Mouse (Mus musculus): Measurements from ENCODE around the gene Mcm2. TPM values are rescaled to one million over a fixed set of nuclear protein-coding genes. Genes with fewer than 3 reads are reported as not detected.

Mcm2 gene
- polyA plus RNA-seq, 1 experiment from 2014 or later: 70.0 TPM

- Histone ChIP-seq H3K4me2 (replicated peaks) (peak within 1 kb of the TSS; percentile 86), H3K9me3 (no peaks in the 10 kb centered on the region), H3K4me3 (peak within 1 kb of the TSS; percentile 67), H3K36me3 (peaks cover 32% of the 10 kb centered on the region), H3K27ac (replicated peaks) (peak within 1 kb of the TSS; percentile 82), H3K4me1 (peaks cover 21% of the 10 kb centered on the region), H3K27me3 (no peaks in the 10 kb centered on the region), H3K9ac (replicated peaks) (peak within 1 kb of the TSS; percentile 90)
- peak; percentile 94 for ATAC-seq (replicated peaks)
- under 1% methylated on average over 72 of the region's 72 CpGs for WGBS
These were observed 56.5 kb downstream of the Mcm2 start, which contains the start of gene Abtb1 for GRCm38 (mm10) chr6:88841781-88842689. Abtb1 (minus strand) TSS chr6:88841984.

GRCm38 (mm10) chr6:88841514-88841780, 57.1 kb downstream of the Mcm2 start:
- Histone ChIP-seq H3K4me1 (peaks cover 21% of the 10 kb centered on the region), H3K9me3 (no peaks in the 10 kb centered on the region), H3K27me3 (no peaks in the 10 kb centered on the region), H3K4me3 (peak overlapping the region; percentile 67), H3K27ac (replicated peaks) (peak overlapping the region; percentile 82), H3K4me2 (replicated peaks) (peak overlapping the region; percentile 86), H3K36me3 (peaks cover 30% of the 10 kb centered on the region), H3K9ac (replicated peaks) (peak overlapping the region; percentile 90)
- peak; percentile 35 for ATAC-seq (replicated peaks)
- 3% methylated on average over 22 of the region's 22 CpGs for WGBS

- Histone ChIP-seq H3K27me3 (no peaks in the 10 kb centered on the region), H3K4me3 (peak overlapping the region; percentile 67), H3K4me1 (peaks cover 21% of the 10 kb centered on the region), H3K27ac (replicated peaks) (peak overlapping the region; percentile 82), H3K9me3 (no peaks in the 10 kb centered on the region), H3K36me3 (peaks cover 27% of the 10 kb centered on the region), H3K4me2 (replicated peaks) (peak overlapping the region; percentile 86), H3K9ac (replicated peaks) (peak overlapping the region; percentile 90)
- WGBS: 61% methylated on average over 9 of the region's 9 CpGs
- no peak for ATAC-seq (replicated peaks)
These were observed 57.6 kb downstream of the Mcm2 start for GRCm38 (mm10) chr6:88840791-88841513.

GRCm38 (mm10) chr6:88840211-88840610, 58.4 kb downstream of the Mcm2 start:
- Histone ChIP-seq H3K4me2 (replicated peaks) (no peak overlapping the region), H3K4me3 (no peak overlapping the region), H3K4me1 (peaks cover 21% of the 10 kb centered on the region), H3K36me3 (peaks cover 20% of the 10 kb centered on the region), H3K9ac (replicated peaks) (no peak overlapping the region), H3K27ac (replicated peaks) (no peak overlapping the region), H3K27me3 (no peaks in the 10 kb centered on the region), H3K9me3 (no peaks in the 10 kb centered on the region)
- WGBS: 80% methylated on average over 3 of the region's 3 CpGs
- no peak for ATAC-seq (replicated peaks)

GRCm38 (mm10) chr6:88839135-88839970, 59.2 kb downstream of the Mcm2 start:
- Histone ChIP-seq H3K4me1 (peaks cover 21% of the 10 kb centered on the region), H3K36me3 (peaks cover 14% of the 10 kb centered on the region), H3K4me3 (no peak overlapping the region), H3K4me2 (replicated peaks) (no peak overlapping the region), H3K27ac (replicated peaks) (no peak overlapping the region), H3K27me3 (no peaks in the 10 kb centered on the region), H3K9me3 (no peaks in the 10 kb centered on the region), H3K9ac (replicated peaks) (no peak overlapping the region)
- ATAC-seq (replicated peaks): no peak
- 79% methylated on average over 26 of the region's 26 CpGs for WGBS

GRCm38 (mm10) chr6:88838613-88839012, 60.0 kb downstream of the Mcm2 start:
- Histone ChIP-seq H3K4me3 (no peak overlapping the region), H3K4me2 (replicated peaks) (no peak overlapping the region), H3K9me3 (no peaks in the 10 kb centered on the region), H3K27me3 (no peaks in the 10 kb centered on the region), H3K4me1 (peaks cover 21% of the 10 kb centered on the region), H3K9ac (replicated peaks) (no peak overlapping the region), H3K36me3 (peaks cover 14% of the 10 kb centered on the region), H3K27ac (replicated peaks) (no peak overlapping the region)
- no peak for ATAC-seq (replicated peaks)
- WGBS: 92% methylated on average over 10 of the region's 10 CpGs

DNA sequence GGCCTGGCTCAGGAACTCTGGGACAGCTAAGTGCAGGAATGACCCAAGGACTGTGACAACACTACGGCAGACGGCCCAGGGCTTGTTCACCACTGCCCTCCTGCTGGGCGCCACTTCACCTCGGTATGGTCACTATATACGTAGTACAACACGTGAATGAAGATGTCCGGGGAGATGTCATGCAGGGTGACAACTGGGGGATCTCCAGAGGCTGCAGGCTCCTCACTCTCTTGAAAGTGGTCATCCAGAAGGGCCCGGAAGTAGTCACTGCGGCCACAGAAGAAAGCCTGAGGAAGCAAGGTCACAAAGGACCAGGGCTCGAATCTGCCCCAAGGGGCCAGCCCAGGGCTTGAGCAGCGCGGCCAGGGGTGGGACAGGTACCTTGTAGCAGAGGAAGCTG, 60.6 kb downstream of the Mcm2 start:
- H3K27ac ChIP-seq (replicated peaks): no peak overlapping the region
- peaks cover 14% of the 10 kb centered on the region for H3K36me3 ChIP-seq
- no peak overlapping the region for H3K4me3 ChIP-seq
- WGBS: 92% methylated on average over 12 of the region's 12 CpGs
- H3K27me3 ChIP-seq: no peaks in the 10 kb centered on the region
- H3K4me1 ChIP-seq: peaks cover 21% of the 10 kb centered on the region
- H3K4me2 ChIP-seq (replicated peaks): no peak overlapping the region
- no peak for ATAC-seq (replicated peaks)
- H3K9ac ChIP-seq (replicated peaks): no peak overlapping the region
- H3K9me3 ChIP-seq: no peaks in the 10 kb centered on the region

- Histone ChIP-seq H3K9me3 (no peaks in the 10 kb centered on the region), H3K4me1 (peaks cover 14% of the 10 kb centered on the region), H3K27me3 (no peaks in the 10 kb centered on the region), H3K36me3 (peaks cover 14% of the 10 kb centered on the region), H3K9ac (replicated peaks) (no peak overlapping the region), H3K4me3 (no peak overlapping the region), H3K4me2 (replicated peaks) (no peak overlapping the region), H3K27ac (replicated peaks) (no peak overlapping the region)
- 91% methylated on average over 28 of the region's 28 CpGs for WGBS
- no peak for ATAC-seq (replicated peaks)
These were observed 62.3 kb downstream of the Mcm2 start for GRCm38 (mm10) chr6:88836178-88836819.

DNA sequence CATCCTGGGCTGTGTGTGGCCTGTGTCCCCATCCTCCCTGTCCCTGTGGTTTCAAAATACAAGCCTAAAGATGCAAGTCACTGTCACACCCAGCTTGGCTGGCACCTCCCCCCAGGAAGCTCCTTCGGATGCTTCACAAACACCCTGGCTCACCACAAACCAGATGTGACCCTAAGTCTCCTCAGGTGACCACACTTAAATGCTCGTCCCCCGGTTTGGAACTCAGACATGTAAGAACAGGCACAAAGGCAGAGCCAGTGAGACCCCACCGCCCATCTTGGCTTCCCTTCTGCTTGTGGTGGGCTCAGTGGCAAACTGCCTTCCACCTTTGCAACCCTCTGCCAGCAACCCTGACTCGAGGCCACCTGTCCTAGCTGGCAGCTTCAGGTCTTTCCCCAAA, 63.5 kb downstream of the Mcm2 start:
- H3K4me3 ChIP-seq: no peak overlapping the region
- H3K9ac ChIP-seq (replicated peaks): no peak overlapping the region
- peaks cover 1% of the 10 kb centered on the region; the same call in 1 of the 2 replicates for H3K4me1 ChIP-seq
- no peaks in the 10 kb centered on the region for H3K9me3 ChIP-seq
- peaks cover 14% of the 10 kb centered on the region for H3K36me3 ChIP-seq
- H3K4me2 ChIP-seq (replicated peaks): no peak overlapping the region
- 88% methylated on average over 5 of the region's 5 CpGs for WGBS
- no peak overlapping the region for H3K27ac ChIP-seq (replicated peaks)
- no peak for ATAC-seq (replicated peaks)
- H3K27me3 ChIP-seq: no peaks in the 10 kb centered on the region
